Mouse (Mus musculus): ENCODE measurements around the gene Twnk. TPM values are rescaled to one million over a fixed set of nuclear protein-coding genes. Genes with fewer than 3 reads are reported as not detected.

The Twnk gene
- total and polyA plus RNA-seq, 3 experiments = 12.4 to 30.1 (median 18.9) TPM

DNA sequence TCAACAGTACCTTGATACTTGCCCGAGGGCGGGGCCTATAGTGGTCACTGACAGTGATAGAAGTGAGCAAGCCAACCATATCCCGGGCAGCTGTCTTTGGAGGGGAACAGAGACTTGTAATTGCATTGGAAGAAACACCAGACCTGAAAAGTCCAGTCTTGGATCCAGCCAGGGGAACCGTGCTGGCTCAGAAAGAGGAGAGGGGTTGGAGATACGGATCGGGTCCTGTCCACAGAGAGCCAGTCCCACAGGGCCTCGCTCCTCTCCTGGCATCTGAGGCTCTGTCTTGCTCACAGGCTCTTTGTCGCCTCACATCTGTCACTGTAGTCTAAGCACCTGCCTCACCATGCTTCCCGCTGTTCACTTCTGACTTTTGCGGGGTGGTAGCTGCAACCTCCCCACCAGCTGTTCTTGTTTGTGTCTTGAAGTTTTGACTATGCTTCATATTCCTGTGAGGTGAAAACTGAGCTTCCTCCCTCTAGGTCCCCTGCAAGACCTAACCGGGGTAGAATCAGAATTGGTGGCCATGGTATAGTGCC, 39.0 kb downstream of the Twnk start:
- DNase-seq (ENCODE audit: extremely low read depth) = no peak
- TF ChIP-seq ETS1 (conservative IDR thresholded peaks at IDR 0.05; ENCODE audit: low read depth, low read length) (no peak), CHD1 (IDR thresholded peaks at IDR 0.05; ENCODE audit: low read depth, low read length) (no peak), UBTF (IDR thresholded peaks at IDR 0.05; ENCODE audit: low read depth, low read length) (no peak)
- Histone ChIP-seq H3K27ac (ENCODE audit: insufficient read depth, low read depth) (no peak overlapping the region), H3K79me2 (replicated peaks; ENCODE audit: control insufficient read depth, extremely low read depth, insufficient read depth, poor library complexity, severe bottlenecking) (no peaks in the 10 kb centered on the region), H3K36me3 (replicated peaks in 1 of 2; ENCODE audit: control insufficient read depth in 1 of 2, insufficient read depth in 1 of 2, low read length in 1 of 2) (peaks cover 0 to 5% of the 10 kb centered on the region in 2 experiments), H3K27me3 (replicated peaks) (peaks cover 75% of the 10 kb centered on the region), H3K4me2 (ENCODE audit: insufficient read depth, low read depth, poor library complexity, severe bottlenecking) (no peak overlapping the region), H3K4me1 (ENCODE audit: control insufficient read depth in 1 of 2, insufficient read depth in 2 of 2) (peaks cover 4 to 30% of the 10 kb centered on the region in 2 experiments; a peak in 3 of 4 replicates), H3K9ac (ENCODE audit: insufficient read depth, low read depth) (no peak overlapping the region), H3K9me3 (replicated peaks; ENCODE audit: low read length) (no peaks in the 10 kb centered on the region), H3K4me3 (replicated peaks in 1 of 3; ENCODE audit: low read depth in 2 of 3, low read length in 2 of 3, poor library complexity in 1 of 3) (no peak overlapping the region)
- in situ Hi-C loops (cut with MboI; ENCODE audit: low pct_ligation_motif_present, low pct_unique_long_range_greater_than_20kb, low sequenced_read_pairs) = loop anchor here (25.0 kb wide), 1 partner anchor 457 kb away; no protein-coding TSS in a partner anchor
- dilution Hi-C loops (cut with MboI; ENCODE audit: extremely low pct_ligation_motif_present, extremely low pct_unique_long_range_greater_than_20kb, low sequenced_read_pairs) = no loop called here

DNA sequence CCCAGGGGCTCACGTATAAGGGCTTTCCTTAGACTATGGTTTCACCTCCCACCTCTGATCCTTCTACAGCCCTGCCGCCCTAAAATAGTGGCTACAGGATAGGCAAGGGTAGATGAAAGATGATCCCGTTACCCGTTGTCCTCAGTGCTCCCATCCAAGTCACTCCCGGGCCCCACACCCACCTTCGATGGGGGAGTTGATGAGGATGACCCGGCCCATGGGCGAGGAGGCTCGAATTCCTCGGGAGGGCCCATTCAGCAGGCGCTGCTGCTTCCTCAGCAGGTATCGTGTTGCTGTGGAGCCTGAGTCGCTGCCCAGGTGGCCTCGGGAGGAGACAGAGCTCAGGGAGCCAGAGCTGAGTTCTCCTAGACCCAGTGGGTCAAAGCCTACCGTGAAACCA, 39.8 kb downstream of the Twnk start:
- peaks cover 4 to 30% of the 10 kb centered on the region in 2 experiments; a peak in 3 of 4 replicates for H3K4me1 ChIP-seq (ENCODE audit: control insufficient read depth in 1 of 2, insufficient read depth in 2 of 2)
- H3K9ac ChIP-seq (ENCODE audit: insufficient read depth, low read depth) = no peak overlapping the region
- TF ChIP-seq TBP (conservative IDR thresholded peaks at IDR 0.05; ENCODE audit: low read depth, low read length) = no peak
- in situ Hi-C loops (cut with MboI; ENCODE audit: low pct_ligation_motif_present, low pct_unique_long_range_greater_than_20kb, low sequenced_read_pairs) (loop anchor here (25.0 kb wide), 1 partner anchor 458 kb away; no protein-coding TSS in a partner anchor), dilution Hi-C loops (cut with MboI; ENCODE audit: extremely low pct_ligation_motif_present, extremely low pct_unique_long_range_greater_than_20kb, low sequenced_read_pairs) (no loop called here)
- no peaks in the 10 kb centered on the region for H3K79me2 ChIP-seq (replicated peaks; ENCODE audit: control insufficient read depth, extremely low read depth, insufficient read depth, poor library complexity, severe bottlenecking)
- no peak overlapping the region for H3K4me3 ChIP-seq (replicated peaks in 1 of 3; ENCODE audit: low read depth in 2 of 3, low read length in 2 of 3, poor library complexity in 1 of 3)
- peaks cover 67% of the 10 kb centered on the region for H3K27me3 ChIP-seq (replicated peaks)
- H3K4me2 ChIP-seq (ENCODE audit: insufficient read depth, low read depth, poor library complexity, severe bottlenecking) = no peak overlapping the region
- no peaks in the 10 kb centered on the region for H3K9me3 ChIP-seq (replicated peaks; ENCODE audit: low read length)
- no peak overlapping the region for H3K27ac ChIP-seq (ENCODE audit: insufficient read depth, low read depth)
- no peak for DNase-seq (ENCODE audit: extremely low read depth)
- H3K36me3 ChIP-seq (replicated peaks in 1 of 2; ENCODE audit: control insufficient read depth in 1 of 2, insufficient read depth in 1 of 2, low read length in 1 of 2) = peaks cover 3 to 12% of the 10 kb centered on the region in 2 experiments

DNA sequence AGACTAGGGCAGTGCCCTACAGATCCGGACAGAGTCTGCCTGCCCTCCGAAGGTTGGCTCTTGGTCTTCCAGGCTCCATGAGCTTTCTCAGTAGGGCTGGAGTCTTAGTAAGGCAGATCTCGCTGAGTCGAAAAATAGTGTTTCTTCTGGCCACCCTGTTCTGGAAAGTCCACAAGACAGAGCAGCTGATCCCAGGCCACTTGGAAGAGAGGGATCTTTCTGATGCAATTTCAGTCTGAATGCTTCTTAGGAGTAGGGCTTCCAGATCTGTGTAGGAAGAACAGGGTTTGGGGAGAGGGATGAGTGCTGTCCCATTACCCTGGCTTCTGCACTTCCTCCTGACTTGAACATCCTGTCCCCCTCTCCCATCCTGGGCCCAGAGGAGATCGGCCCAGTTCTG, 40.2 kb downstream of the Twnk start, which contains the start of gene Pdzd7:
Gene Pdzd7 (minus strand): TSS at position 67 of the 400 bp plus-strand sequence.
- Histone ChIP-seq H3K9me3 (replicated peaks; ENCODE audit: low read length) (no peaks in the 10 kb centered on the region), H3K36me3 (replicated peaks in 1 of 2; ENCODE audit: control insufficient read depth in 1 of 2, insufficient read depth in 1 of 2, low read length in 1 of 2) (peaks cover 3 to 16% of the 10 kb centered on the region in 2 experiments), H3K27ac (ENCODE audit: insufficient read depth, low read depth) (no peak within 1 kb of the TSS), H3K27me3 (replicated peaks) (peaks cover 63% of the 10 kb centered on the region), H3K79me2 (replicated peaks; ENCODE audit: control insufficient read depth, extremely low read depth, insufficient read depth, poor library complexity, severe bottlenecking) (no peaks in the 10 kb centered on the region), H3K4me2 (ENCODE audit: insufficient read depth, low read depth, poor library complexity, severe bottlenecking) (peak within 1 kb of the TSS; percentile 67), H3K4me3 (replicated peaks in 1 of 3; ENCODE audit: low read depth in 2 of 3, low read length in 2 of 3, poor library complexity in 1 of 3) (peak within 1 kb of the TSS in 1 of 3 experiments; percentile 70), H3K4me1 (ENCODE audit: control insufficient read depth in 1 of 2, insufficient read depth in 2 of 2) (peaks cover 4 to 30% of the 10 kb centered on the region in 2 experiments; a peak in 3 of 4 replicates), H3K9ac (ENCODE audit: insufficient read depth, low read depth) (no peak within 1 kb of the TSS)
- dilution Hi-C loops (cut with MboI; ENCODE audit: extremely low pct_ligation_motif_present, extremely low pct_unique_long_range_greater_than_20kb, low sequenced_read_pairs) (no loop called here), in situ Hi-C loops (cut with MboI; ENCODE audit: low pct_ligation_motif_present, low pct_unique_long_range_greater_than_20kb, low sequenced_read_pairs) (loop anchor here (25.0 kb wide), 1 partner anchor 458 kb away; no protein-coding TSS in a partner anchor)
- TF ChIP-seq MAFK (IDR thresholded peaks at IDR 0.05; ENCODE audit: insufficient replicate concordance, low read length) = no peak
- no peak for TF ChIP-seq POLR2AphosphoS2 (IDR thresholded peaks at IDR 0.05; ENCODE audit: low read depth, low read length)
- TF ChIP-seq ZKSCAN1 (IDR thresholded peaks at IDR 0.05; ENCODE audit: borderline replicate concordance, low read depth, low read length) = no peak
- TF ChIP-seq SMC3 (IDR thresholded peaks at IDR 0.05; ENCODE audit: low read depth, low read length) = no peak
- TF ChIP-seq ZC3H11A (IDR thresholded peaks at IDR 0.05; ENCODE audit: low read depth, low read length) = no peak
- no peak for TF ChIP-seq MAZ (IDR thresholded peaks at IDR 0.05; ENCODE audit: low read depth, low read length)
- no peak for TF ChIP-seq USF2 (conservative IDR thresholded peaks at IDR 0.05; ENCODE audit: low read depth, low read length)
- TF ChIP-seq UBTF (IDR thresholded peaks at IDR 0.05; ENCODE audit: low read depth, low read length) = no peak
- TF ChIP-seq RAD21 (IDR thresholded peaks at IDR 0.05; ENCODE audit: low read depth, low read length) = no peak
- TF ChIP-seq TBP (conservative IDR thresholded peaks at IDR 0.05; ENCODE audit: low read depth, low read length) = no peak
- no peak for TF ChIP-seq E2F4 (IDR thresholded peaks at IDR 0.05; ENCODE audit: insufficient replicate concordance, low read depth, low read length)
- no peak for TF ChIP-seq BHLHE40 (IDR thresholded peaks at IDR 0.05; ENCODE audit: low read depth, low read length)
- TF ChIP-seq KAT2A (IDR thresholded peaks at IDR 0.05; ENCODE audit: insufficient replicate concordance, low read length) = no peak
- no peak for TF ChIP-seq JUND (conservative IDR thresholded peaks at IDR 0.05; ENCODE audit: low read depth, low read length)
- no peak for TF ChIP-seq MAX (IDR thresholded peaks at IDR 0.05; ENCODE audit: low read length)
- no peak for TF ChIP-seq ETS1 (conservative IDR thresholded peaks at IDR 0.05; ENCODE audit: low read depth, low read length)
- no peak for TF ChIP-seq GABPA (IDR thresholded peaks at IDR 0.05; ENCODE audit: insufficient replicate concordance, low read depth, low read length)
- no peak for TF ChIP-seq TCF12 (IDR thresholded peaks at IDR 0.05; ENCODE audit: low read depth, low read length)
- TF ChIP-seq USF1 (IDR thresholded peaks at IDR 0.05; ENCODE audit: low read depth, low read length) = no peak
- no peak for TF ChIP-seq CHD2 (IDR thresholded peaks at IDR 0.05; ENCODE audit: low read length)
- no peak for DNase-seq (ENCODE audit: extremely low read depth)
